Mouse (Mus musculus): ENCODE results near the gene Usp19. TPM values are rescaled to one million over a fixed set of nuclear protein-coding genes. Genes with fewer than 3 reads are reported as not detected.
A peak's percentile ranks its signal among the peaks of the same experiment; 100 is the strongest.

The Usp19 gene
- polyA plus RNA-seq, 1 experiment from 2014 or later = 107 TPM

DNA sequence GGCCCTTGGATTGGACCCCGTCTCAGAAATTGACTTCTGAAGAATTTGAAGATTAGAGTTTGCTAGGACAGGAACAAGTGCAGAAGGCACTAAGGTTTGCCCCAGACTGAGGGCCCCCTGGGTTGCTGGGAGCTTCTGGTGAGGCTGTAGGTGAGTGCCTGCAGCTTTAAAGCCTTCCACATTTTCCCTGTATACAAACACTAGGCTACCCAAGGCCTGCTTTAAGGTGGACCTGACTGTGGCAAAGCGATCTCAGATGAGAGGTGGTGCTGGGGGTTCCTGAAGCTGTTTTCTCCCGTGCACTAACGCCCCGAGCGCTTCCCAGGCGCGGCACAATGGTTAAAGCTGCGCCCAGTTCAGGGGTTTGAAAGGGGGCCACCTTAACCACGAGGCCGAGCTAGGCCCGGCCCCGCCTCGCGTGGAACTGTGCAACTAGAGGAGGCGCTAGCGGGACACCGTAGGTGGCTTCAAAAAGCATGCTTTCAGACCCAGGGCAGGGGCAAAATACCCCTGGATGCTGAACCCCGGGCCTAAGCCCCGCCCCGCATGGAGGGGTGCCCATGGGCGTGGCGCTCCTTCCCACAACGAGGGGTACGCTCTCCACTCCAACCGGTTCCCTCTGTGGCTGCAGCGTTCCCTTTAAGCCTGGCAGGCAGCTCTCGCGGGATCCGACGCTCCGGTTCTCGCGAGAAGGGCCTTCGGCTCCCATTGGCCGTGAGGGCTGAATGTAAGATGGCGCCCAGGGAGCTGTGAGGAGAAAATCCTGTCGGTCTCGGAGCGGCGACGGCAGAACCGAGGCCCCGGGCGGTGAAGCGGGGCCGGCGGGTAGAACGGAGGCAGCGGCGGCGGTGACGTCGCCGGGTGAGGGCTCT is 26.2 kb downstream of the Usp19 start, which contains the start of gene Qrich1:
TSS of gene Qrich1 (plus strand) at position 427 of the 872 bp plus-strand sequence.
- WGBS = under 1% methylated on average over 50 of the region's 55 CpGs

GRCm38 (mm10) chr9:108517253-108517930 is 27.0 kb downstream of the Usp19 start:
- peak overlapping the region; percentile 93 for H3K4me3 ChIP-seq
- no peaks in the 10 kb centered on the region for H3K27me3 ChIP-seq (ENCODE audit: low read depth, poor library complexity, severe bottlenecking)
- no peaks in the 10 kb centered on the region for H3K9me3 ChIP-seq (replicated peaks)
- WGBS = 1% methylated on average over 91 of the region's 95 CpGs
- DNase-seq (ENCODE audit: low spot score) = peak; percentile 89
- peaks cover 22% of the 10 kb centered on the region for H3K4me1 ChIP-seq
- H3K36me3 ChIP-seq = peaks cover 69% of the 10 kb centered on the region
- peak overlapping the region; percentile 99 for H3K27ac ChIP-seq

More for the DNA sequence above, 26.2 kb downstream of the Usp19 start, which contains the start of gene Qrich1:
- no peaks in the 10 kb centered on the region for H3K27me3 ChIP-seq (ENCODE audit: low read depth, poor library complexity, severe bottlenecking)
- H3K4me3 ChIP-seq = peak within 1 kb of the TSS; percentile 93
- peak; percentile 94 for DNase-seq (ENCODE audit: low spot score)
- H3K36me3 ChIP-seq = peaks cover 70% of the 10 kb centered on the region
- H3K27ac ChIP-seq = peak within 1 kb of the TSS; percentile 99
- no peaks in the 10 kb centered on the region for H3K9me3 ChIP-seq (replicated peaks)
- peaks cover 22% of the 10 kb centered on the region for H3K4me1 ChIP-seq

DNA sequence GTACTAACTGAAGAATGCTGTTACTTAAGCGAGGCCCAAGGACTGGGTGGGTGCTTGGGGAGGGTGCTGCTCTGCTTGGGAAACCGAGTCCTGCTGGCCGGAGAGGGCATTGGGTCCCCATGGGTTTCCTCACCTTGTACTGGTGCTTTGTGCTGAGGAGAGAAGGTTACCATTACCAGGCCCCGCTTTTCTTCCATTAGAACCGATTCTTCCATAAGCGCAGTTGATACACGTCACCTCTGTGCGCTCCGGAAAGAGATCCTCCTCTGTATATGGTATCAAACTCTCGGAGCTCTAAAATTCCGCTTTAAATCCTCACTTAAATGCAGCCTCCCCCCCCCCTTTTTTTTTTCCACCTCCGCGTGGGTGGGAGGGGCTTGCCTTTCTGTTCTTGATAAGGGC is 27.5 kb downstream of the Usp19 start:
- H3K9me3 ChIP-seq (replicated peaks) = no peaks in the 10 kb centered on the region
- WGBS = under 1% methylated on average over 13 of the region's 13 CpGs
- H3K27ac ChIP-seq = peak overlapping the region; percentile 99
- H3K4me1 ChIP-seq = peaks cover 22% of the 10 kb centered on the region
- no peaks in the 10 kb centered on the region for H3K27me3 ChIP-seq (ENCODE audit: low read depth, poor library complexity, severe bottlenecking)
- no peak for DNase-seq (ENCODE audit: low spot score)
- peaks cover 68% of the 10 kb centered on the region for H3K36me3 ChIP-seq
- peak overlapping the region; percentile 93 for H3K4me3 ChIP-seq

- H3K27me3 ChIP-seq (ENCODE audit: low read depth, poor library complexity, severe bottlenecking) = no peaks in the 10 kb centered on the region
- peaks cover 14% of the 10 kb centered on the region; the same call in 1 of the 2 replicates for H3K4me1 ChIP-seq
- no peak for DNase-seq (ENCODE audit: low spot score)
- peaks cover 68% of the 10 kb centered on the region for H3K36me3 ChIP-seq
- no peak overlapping the region for H3K4me3 ChIP-seq
- H3K27ac ChIP-seq = no peak overlapping the region
- H3K9me3 ChIP-seq (replicated peaks) = no peaks in the 10 kb centered on the region
- WGBS = 89% methylated on average over 2 of the region's 2 CpGs
These were observed 31.2 kb downstream of the Usp19 start for GRCm38 (mm10) chr9:108521604-108522003.

DNA sequence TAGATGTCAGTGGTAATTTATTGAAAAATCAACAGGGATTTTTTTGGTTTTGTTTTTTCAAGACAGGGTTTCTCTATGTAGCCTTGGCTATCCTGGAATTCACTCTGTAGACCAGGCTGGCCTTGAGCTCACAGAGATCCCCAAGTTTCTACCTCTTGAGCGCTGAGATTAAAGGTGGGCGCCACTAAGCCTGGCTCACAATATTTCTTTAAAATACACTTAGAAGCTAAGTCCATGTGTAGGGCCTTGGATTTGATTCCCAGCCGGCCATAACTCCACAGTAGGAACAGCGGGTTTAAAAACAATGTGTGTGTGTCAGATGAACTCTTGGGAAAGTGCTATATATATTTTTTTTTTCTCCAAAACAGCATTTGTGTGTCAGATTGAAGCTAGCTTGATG is 32.9 kb downstream of the Usp19 start:
- WGBS = 96% methylated on average over 4 of the region's 4 CpGs
- no peaks in the 10 kb centered on the region for H3K9me3 ChIP-seq (replicated peaks)
- H3K27me3 ChIP-seq (ENCODE audit: low read depth, poor library complexity, severe bottlenecking) = no peaks in the 10 kb centered on the region
- H3K4me3 ChIP-seq = no peak overlapping the region
- peaks cover 78% of the 10 kb centered on the region for H3K36me3 ChIP-seq
- no peak for DNase-seq (ENCODE audit: low spot score)
- H3K4me1 ChIP-seq = peaks cover 13% of the 10 kb centered on the region; the same call in 1 of the 2 replicates
- no peak overlapping the region for H3K27ac ChIP-seq

DNA sequence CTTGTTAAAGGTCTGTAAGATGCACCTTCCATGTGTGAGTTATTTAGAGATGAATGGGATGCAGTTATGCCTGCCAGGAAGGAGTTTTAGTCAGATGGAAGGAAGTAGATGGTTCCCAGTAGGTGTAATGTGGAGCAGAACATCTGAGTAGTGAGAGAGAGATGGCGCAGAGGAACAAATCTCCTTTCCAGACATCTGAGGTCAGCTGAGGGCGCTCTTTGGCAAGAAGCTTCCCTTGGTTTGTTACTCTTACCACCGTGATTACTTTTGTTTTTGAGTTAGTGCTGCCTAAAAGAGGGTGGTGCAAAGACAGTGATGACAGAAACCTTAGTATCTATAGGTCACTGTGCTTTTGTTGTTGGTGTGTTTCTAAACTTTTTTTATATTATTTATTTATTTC is 35.0 kb downstream of the Usp19 start:
- H3K27ac ChIP-seq = no peak overlapping the region
- no peak for DNase-seq (ENCODE audit: low spot score)
- peaks cover 82% of the 10 kb centered on the region for H3K36me3 ChIP-seq
- no peak overlapping the region for H3K4me3 ChIP-seq
- WGBS = 87% methylated on average over 3 of the region's 3 CpGs
- no peaks in the 10 kb centered on the region for H3K9me3 ChIP-seq (replicated peaks)
- H3K4me1 ChIP-seq = no peaks in the 10 kb centered on the region
- no peaks in the 10 kb centered on the region for H3K27me3 ChIP-seq (ENCODE audit: low read depth, poor library complexity, severe bottlenecking)

DNA sequence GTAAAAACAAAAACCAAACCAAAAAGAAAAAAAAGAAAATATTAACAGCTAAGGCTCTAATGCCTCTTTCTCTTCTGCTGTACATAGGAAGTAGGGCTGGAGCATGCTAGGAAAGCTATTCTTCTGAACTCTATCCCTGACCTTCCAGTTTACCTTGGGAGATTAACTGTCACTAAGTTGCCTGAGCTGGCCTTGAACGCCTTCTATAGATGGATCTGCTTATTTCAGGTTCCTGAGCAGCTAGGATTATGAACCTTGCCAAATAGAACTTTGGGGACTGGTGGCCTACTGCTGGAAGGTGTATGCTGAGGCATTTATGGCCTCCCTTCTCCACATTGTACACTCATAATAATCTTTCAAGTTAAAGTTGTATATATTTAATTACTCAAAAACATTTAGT is 40.6 kb downstream of the Usp19 start:
- H3K36me3 ChIP-seq = peaks cover 93% of the 10 kb centered on the region
- no peaks in the 10 kb centered on the region for H3K4me1 ChIP-seq
- no peak for DNase-seq (ENCODE audit: low spot score)

GRCm38 (mm10) chr9:108531496-108531895 is 41.1 kb downstream of the Usp19 start:
- no peak for DNase-seq (ENCODE audit: low spot score)

More for the DNA sequence above, 40.6 kb downstream of the Usp19 start:
- H3K27ac ChIP-seq = no peak overlapping the region
- no peak overlapping the region for H3K4me3 ChIP-seq
- no peaks in the 10 kb centered on the region for H3K9me3 ChIP-seq (replicated peaks)
- no peaks in the 10 kb centered on the region for H3K27me3 ChIP-seq (ENCODE audit: low read depth, poor library complexity, severe bottlenecking)
- WGBS = 93% methylated on average over 1 of the region's 1 CpGs

GRCm38 (mm10) chr9:108540846-108541245 is 50.4 kb downstream of the Usp19 start:
- no peaks in the 10 kb centered on the region for H3K9me3 ChIP-seq (replicated peaks)
- no peak overlapping the region for H3K27ac ChIP-seq
- no peaks in the 10 kb centered on the region for H3K27me3 ChIP-seq (ENCODE audit: low read depth, poor library complexity, severe bottlenecking)
- H3K4me3 ChIP-seq = no peak overlapping the region
- DNase-seq (ENCODE audit: low spot score) = no peak
- H3K4me1 ChIP-seq = no peaks in the 10 kb centered on the region
- peaks cover 97% of the 10 kb centered on the region for H3K36me3 ChIP-seq

More at GRCm38 (mm10) chr9:108531496-108531895, 41.1 kb downstream of the Usp19 start:
- Histone ChIP-seq H3K36me3 (peaks cover 93% of the 10 kb centered on the region), H3K9me3 (replicated peaks) (no peaks in the 10 kb centered on the region), H3K27me3 (ENCODE audit: low read depth, poor library complexity, severe bottlenecking) (no peaks in the 10 kb centered on the region), H3K4me3 (no peak overlapping the region), H3K27ac (no peak overlapping the region), H3K4me1 (no peaks in the 10 kb centered on the region)
- 89% methylated on average over 1 of the region's 1 CpGs for WGBS

DNA sequence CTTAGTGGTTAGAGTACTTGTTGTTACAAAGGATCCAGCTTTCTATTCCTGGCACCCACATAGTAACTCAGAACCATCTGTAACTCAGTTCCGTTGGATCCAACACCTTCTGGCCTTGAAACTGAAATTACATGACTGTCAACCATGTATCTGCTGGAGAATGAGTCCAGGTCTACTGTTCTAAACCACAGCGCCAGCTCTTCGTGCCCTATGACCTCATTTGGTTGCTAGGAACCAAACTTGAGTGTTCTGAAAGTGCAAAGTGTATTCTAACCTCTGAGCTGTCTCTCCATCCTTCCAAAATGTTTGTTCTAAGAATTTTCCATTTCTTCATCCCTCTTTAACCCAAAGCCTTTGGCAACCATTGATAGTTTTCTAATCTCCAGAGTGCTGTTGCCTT is 55.6 kb downstream of the Usp19 start:
- Histone ChIP-seq H3K27ac (no peak overlapping the region), H3K36me3 (peaks cover 97% of the 10 kb centered on the region), H3K9me3 (replicated peaks) (no peaks in the 10 kb centered on the region), H3K4me1 (no peaks in the 10 kb centered on the region), H3K27me3 (ENCODE audit: low read depth, poor library complexity, severe bottlenecking) (no peaks in the 10 kb centered on the region), H3K4me3 (no peak overlapping the region)
- no peak for DNase-seq (ENCODE audit: low spot score)
- WGBS = 96% methylated on average over 3 of the region's 3 CpGs

- 88% methylated on average over 1 of the region's 1 CpGs for WGBS
- Histone ChIP-seq H3K27me3 (ENCODE audit: low read depth, poor library complexity, severe bottlenecking) (no peaks in the 10 kb centered on the region), H3K4me1 (no peaks in the 10 kb centered on the region), H3K4me3 (no peak overlapping the region), H3K36me3 (peaks cover 97% of the 10 kb centered on the region), H3K9me3 (replicated peaks) (no peaks in the 10 kb centered on the region), H3K27ac (no peak overlapping the region)
- no peak for DNase-seq (ENCODE audit: low spot score)
These were observed 56.5 kb downstream of the Usp19 start for GRCm38 (mm10) chr9:108546875-108547274.
